Mouse (Mus musculus): ENCODE data around the gene Slc25a21. TPM values are rescaled to one million over a fixed set of nuclear protein-coding genes. Genes with fewer than 3 reads are reported as not detected.
A peak's percentile ranks its signal among the peaks of the same experiment; 100 is the strongest.

The Slc25a21 gene
- polyA plus RNA-seq, 1 experiment from 2014 or later, result 0.27 TPM

DNA sequence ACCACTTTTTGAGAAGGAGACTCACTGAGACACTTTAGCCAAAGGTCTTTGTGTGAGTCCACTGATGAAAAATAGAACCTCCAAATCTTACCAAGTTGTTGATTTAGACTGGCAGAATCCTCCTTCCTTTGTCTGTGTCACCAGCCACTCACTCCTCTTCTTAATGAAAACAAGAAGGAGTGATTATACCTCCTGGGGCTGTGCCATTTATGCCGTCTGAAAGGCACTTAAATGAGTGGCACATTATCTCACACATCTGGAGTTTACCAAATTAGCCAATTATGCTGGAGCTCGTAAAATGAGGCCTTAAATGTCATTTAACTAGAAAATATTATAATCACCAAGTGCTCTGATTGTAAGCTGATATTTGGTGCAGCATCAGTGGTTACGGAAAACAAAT, 345.8 kb downstream of the Slc25a21 start:
- Histone ChIP-seq H3K4me1 (replicated peaks) (no peaks in the 10 kb centered on the region), H3K9ac (replicated peaks) (no peak overlapping the region), H3K27ac (no peak overlapping the region), H3K9me3 (no peaks in the 10 kb centered on the region), H3K36me3 (no peaks in the 10 kb centered on the region), H3K27me3 (no peaks in the 10 kb centered on the region), H3K4me2 (replicated peaks) (no peak overlapping the region), H3K4me3 (replicated peaks) (no peak overlapping the region)
- 43% methylated on average over 3 of the region's 3 CpGs for WGBS
- no peak for ATAC-seq

DNA sequence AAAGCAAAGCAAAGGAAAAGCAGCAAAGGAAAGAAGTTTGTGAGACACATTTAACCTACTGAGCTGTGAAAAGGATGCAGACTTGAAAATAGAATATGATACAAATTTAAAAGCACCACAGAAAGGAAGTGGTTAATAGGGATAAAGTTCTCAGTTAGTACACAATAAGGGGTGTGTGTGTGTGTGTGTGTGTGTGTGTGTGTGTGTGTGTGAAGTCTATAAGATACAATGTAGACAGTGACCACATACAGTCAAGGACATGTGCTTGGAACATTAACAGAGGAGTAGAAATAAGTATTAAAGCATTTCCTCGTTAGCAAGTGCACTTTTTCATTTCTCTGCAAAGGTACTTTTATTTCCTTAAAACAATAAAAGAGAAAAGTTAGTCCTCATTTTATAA, 367.3 kb downstream of the Slc25a21 start:
- H3K27me3 ChIP-seq, result no peaks in the 10 kb centered on the region
- no peak overlapping the region for H3K27ac ChIP-seq
- WGBS, result 73% methylated on average over 1 of the region's 1 CpGs
- H3K9me3 ChIP-seq, result no peaks in the 10 kb centered on the region
- no peak overlapping the region for H3K4me2 ChIP-seq (replicated peaks)
- H3K9ac ChIP-seq (replicated peaks), result no peak overlapping the region
- no peak overlapping the region for H3K4me3 ChIP-seq (replicated peaks)
- H3K36me3 ChIP-seq, result no peaks in the 10 kb centered on the region
- peak; percentile 53; the same call in 1 of the 2 replicates for ATAC-seq
- peaks cover 13% of the 10 kb centered on the region for H3K4me1 ChIP-seq (replicated peaks)

GRCm38 (mm10) chr12:56829455-56829883, 367.8 kb downstream of the Slc25a21 start:
- Histone ChIP-seq H3K4me3 (replicated peaks) (peak overlapping the region; percentile 38), H3K4me1 (replicated peaks) (peaks cover 13% of the 10 kb centered on the region), H3K9ac (replicated peaks) (peak overlapping the region; percentile 28; the same call in 1 of the 2 replicates), H3K4me2 (replicated peaks) (peak overlapping the region; percentile 47), H3K9me3 (no peaks in the 10 kb centered on the region), H3K36me3 (no peaks in the 10 kb centered on the region), H3K27ac (no peak overlapping the region), H3K27me3 (no peaks in the 10 kb centered on the region)
- 5% methylated on average over 5 of the region's 5 CpGs for WGBS
- ATAC-seq, result peak; percentile 97

DNA sequence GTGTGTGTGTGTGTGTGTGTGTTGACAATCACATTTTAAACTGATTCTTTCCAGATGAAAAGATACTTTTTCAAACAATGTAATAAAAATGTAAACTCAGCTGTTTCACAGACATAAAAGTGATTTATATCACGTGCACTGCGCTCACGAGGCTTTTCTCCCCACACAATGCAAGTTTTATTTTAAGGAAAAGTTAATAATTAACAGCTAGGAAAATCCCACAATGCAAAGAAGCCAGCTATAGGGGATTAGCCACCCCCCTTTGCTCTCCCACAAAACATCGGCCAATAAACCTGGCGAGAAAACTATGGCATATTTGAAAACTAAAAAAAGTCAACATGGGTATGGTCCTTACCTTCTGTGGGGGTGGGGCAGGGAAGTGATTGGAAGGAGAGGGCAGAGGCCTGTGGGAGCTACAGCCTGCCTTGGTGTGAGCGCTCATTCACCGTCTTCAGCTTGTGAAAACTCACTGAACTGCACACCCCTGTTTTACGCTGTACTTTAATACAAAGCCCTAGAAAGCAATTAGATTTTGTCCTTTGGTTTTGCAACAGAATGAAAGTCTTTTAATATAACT, 369.4 kb downstream of the Slc25a21 start:
- Histone ChIP-seq H3K27me3 (no peaks in the 10 kb centered on the region), H3K4me1 (replicated peaks) (peaks cover 13% of the 10 kb centered on the region), H3K27ac (no peak overlapping the region), H3K36me3 (no peaks in the 10 kb centered on the region), H3K9ac (replicated peaks) (no peak overlapping the region), H3K9me3 (no peaks in the 10 kb centered on the region), H3K4me3 (replicated peaks) (no peak overlapping the region), H3K4me2 (replicated peaks) (no peak overlapping the region)
- WGBS, result 68% methylated on average over 8 of the region's 8 CpGs
- ATAC-seq, result no peak

- Histone ChIP-seq H3K27me3 (no peaks in the 10 kb centered on the region), H3K27ac (no peak overlapping the region), H3K4me1 (replicated peaks) (peaks cover 12% of the 10 kb centered on the region), H3K36me3 (no peaks in the 10 kb centered on the region), H3K4me2 (replicated peaks) (no peak overlapping the region), H3K9me3 (no peaks in the 10 kb centered on the region), H3K4me3 (replicated peaks) (no peak overlapping the region), H3K9ac (replicated peaks) (no peak overlapping the region)
- no peak for ATAC-seq
- 87% methylated on average over 5 of the region's 5 CpGs for whole genome bisulfite sequencing
Measured at GRCm38 (mm10) chr12:56824688-56825087, 372.6 kb downstream of the Slc25a21 start.

DNA sequence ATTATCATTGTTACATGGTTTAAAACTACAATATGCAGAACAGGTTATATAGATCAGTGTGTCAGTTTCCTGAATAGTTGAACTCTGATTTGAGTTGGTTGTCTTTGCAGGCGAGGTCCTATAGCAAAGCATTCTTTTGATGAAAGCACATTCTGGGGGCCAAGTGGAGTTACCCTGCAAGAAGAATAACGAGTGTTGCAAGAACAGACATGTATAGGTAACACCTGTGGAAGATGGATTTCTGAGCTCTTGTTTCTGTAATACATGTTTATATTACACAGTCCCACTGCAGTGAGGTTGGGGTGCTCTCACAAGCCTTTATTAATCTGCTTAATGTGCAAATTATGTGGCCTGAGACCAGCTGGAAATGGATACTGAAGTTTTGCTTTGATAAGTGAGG, 375.1 kb downstream of the Slc25a21 start:
- Histone ChIP-seq H3K27me3 (no peaks in the 10 kb centered on the region), H3K9me3 (no peaks in the 10 kb centered on the region), H3K4me1 (replicated peaks) (no peaks in the 10 kb centered on the region), H3K27ac (no peak overlapping the region), H3K9ac (replicated peaks) (no peak overlapping the region), H3K4me2 (replicated peaks) (no peak overlapping the region), H3K4me3 (replicated peaks) (no peak overlapping the region), H3K36me3 (no peaks in the 10 kb centered on the region)
- ATAC-seq, result no peak
- 70% methylated on average over 2 of the region's 2 CpGs for WGBS

GRCm38 (mm10) chr12:56820604-56821003, 376.7 kb downstream of the Slc25a21 start:
- H3K36me3 ChIP-seq, result no peaks in the 10 kb centered on the region
- no peaks in the 10 kb centered on the region for H3K4me1 ChIP-seq (replicated peaks)
- H3K27ac ChIP-seq, result no peak overlapping the region
- 93% methylated on average over 2 of the region's 2 CpGs for WGBS
- no peak overlapping the region for H3K4me3 ChIP-seq (replicated peaks)
- H3K9ac ChIP-seq (replicated peaks), result no peak overlapping the region
- peak; percentile 20; the same call in 1 of the 2 replicates for ATAC-seq
- H3K9me3 ChIP-seq, result no peaks in the 10 kb centered on the region
- H3K4me2 ChIP-seq (replicated peaks), result no peak overlapping the region
- no peaks in the 10 kb centered on the region for H3K27me3 ChIP-seq

DNA sequence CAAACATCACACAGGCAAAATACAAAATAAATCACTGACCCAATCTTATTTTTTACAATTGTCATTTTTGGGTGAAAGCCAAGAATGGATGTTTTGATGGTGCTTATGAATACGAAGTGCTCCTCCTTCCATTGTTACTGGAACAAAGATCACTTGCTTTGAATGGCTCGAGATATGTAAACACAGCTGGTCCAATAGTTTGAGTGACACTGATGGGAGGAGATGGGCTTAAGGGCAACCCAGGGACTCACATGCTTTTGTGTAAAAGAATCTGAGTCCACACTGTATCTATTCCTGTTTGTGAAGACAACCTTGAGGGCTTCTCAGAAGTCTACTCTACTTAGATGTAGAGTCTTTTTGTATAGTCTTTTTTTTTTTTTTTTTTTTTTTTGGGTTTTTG, 389.8 kb downstream of the Slc25a21 start:
- Histone ChIP-seq H3K4me2 (replicated peaks) (no peak overlapping the region), H3K27me3 (no peaks in the 10 kb centered on the region), H3K4me1 (replicated peaks) (no peaks in the 10 kb centered on the region), H3K36me3 (no peaks in the 10 kb centered on the region), H3K9ac (replicated peaks) (no peak overlapping the region), H3K27ac (no peak overlapping the region), H3K4me3 (replicated peaks) (no peak overlapping the region), H3K9me3 (no peaks in the 10 kb centered on the region)
- 56% methylated on average over 2 of the region's 2 CpGs for WGBS
- ATAC-seq, result no peak

GRCm38 (mm10) chr12:56807078-56807477, 390.2 kb downstream of the Slc25a21 start:
- Histone ChIP-seq H3K27me3 (no peaks in the 10 kb centered on the region), H3K36me3 (no peaks in the 10 kb centered on the region), H3K4me1 (replicated peaks) (no peaks in the 10 kb centered on the region), H3K9me3 (no peaks in the 10 kb centered on the region), H3K4me3 (replicated peaks) (no peak overlapping the region), H3K9ac (replicated peaks) (no peak overlapping the region), H3K4me2 (replicated peaks) (no peak overlapping the region), H3K27ac (no peak overlapping the region)
- ATAC-seq, result no peak
- WGBS, result 92% methylated on average over 2 of the region's 2 CpGs

GRCm38 (mm10) chr12:56804487-56804886, 392.8 kb downstream of the Slc25a21 start:
- Histone ChIP-seq H3K27me3 (no peaks in the 10 kb centered on the region), H3K27ac (no peak overlapping the region), H3K36me3 (no peaks in the 10 kb centered on the region), H3K9ac (replicated peaks) (no peak overlapping the region), H3K4me2 (replicated peaks) (no peak overlapping the region), H3K4me3 (replicated peaks) (no peak overlapping the region), H3K9me3 (no peaks in the 10 kb centered on the region), H3K4me1 (replicated peaks) (no peaks in the 10 kb centered on the region)
- no peak for ATAC-seq
- WGBS, result 41% methylated on average over 3 of the region's 3 CpGs

DNA sequence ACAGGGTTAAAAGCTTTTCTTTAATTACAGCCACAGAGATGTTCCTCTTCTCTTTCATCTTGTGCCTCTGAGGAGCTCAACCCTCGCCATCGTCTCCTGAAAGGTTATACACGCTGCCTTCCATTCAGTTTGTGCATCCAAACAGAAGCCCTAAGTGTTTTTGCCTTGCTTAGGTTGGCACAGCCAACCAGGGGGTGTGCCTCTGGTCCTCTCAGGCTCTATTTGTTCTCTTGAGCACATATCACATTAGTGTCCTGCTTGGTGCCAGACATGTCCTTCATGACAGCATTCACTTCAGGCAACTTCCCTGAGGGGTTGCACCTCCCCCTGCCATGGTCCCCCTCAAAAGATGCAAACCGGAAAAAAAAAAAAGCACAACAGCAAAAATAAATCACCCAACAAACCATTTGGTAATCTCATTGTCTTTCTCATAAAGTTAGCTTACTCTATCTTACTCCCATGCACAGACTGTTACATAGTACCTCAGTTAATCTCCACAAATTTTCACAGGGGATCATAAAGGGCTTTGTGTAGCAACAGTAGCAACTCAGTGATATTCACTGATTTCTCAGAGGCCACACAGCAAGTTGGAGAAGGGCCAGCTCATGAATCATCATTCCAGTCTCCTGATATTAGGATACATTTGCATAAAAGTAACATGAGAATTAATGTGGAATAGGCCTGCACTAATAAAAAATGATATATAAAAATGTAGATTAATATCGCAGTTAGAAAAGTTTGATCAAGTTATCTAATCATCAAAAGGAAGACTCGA, 398.4 kb downstream of the Slc25a21 start:
- Histone ChIP-seq H3K4me1 (replicated peaks) (no peaks in the 10 kb centered on the region), H3K9me3 (no peaks in the 10 kb centered on the region), H3K36me3 (no peaks in the 10 kb centered on the region), H3K4me3 (replicated peaks) (no peak overlapping the region), H3K27ac (no peak overlapping the region), H3K9ac (replicated peaks) (no peak overlapping the region), H3K4me2 (replicated peaks) (no peak overlapping the region), H3K27me3 (no peaks in the 10 kb centered on the region)
- 57% methylated on average over 6 of the region's 6 CpGs for WGBS
- no peak for ATAC-seq

GRCm38 (mm10) chr12:56789236-56789635, 408.0 kb downstream of the Slc25a21 start:
- no peak overlapping the region for H3K27ac ChIP-seq
- H3K4me1 ChIP-seq (replicated peaks), result 0 out of 2 replicates have a peak, but pooled peaks cover 4% of the 10 kb centered on the region
- H3K9me3 ChIP-seq, result no peaks in the 10 kb centered on the region
- H3K4me3 ChIP-seq (replicated peaks), result no peak overlapping the region
- WGBS, result 82% methylated on average over 4 of the region's 4 CpGs
- no peaks in the 10 kb centered on the region for H3K36me3 ChIP-seq
- ATAC-seq, result no peak
- no peaks in the 10 kb centered on the region for H3K27me3 ChIP-seq
- no peak overlapping the region for H3K4me2 ChIP-seq (replicated peaks)
- no peak overlapping the region for H3K9ac ChIP-seq (replicated peaks)
